Mouse (Mus musculus) common myeloid progenitor, adult 5-6 weeks (primary cell): ENCODE data around the gene Pbx1. TPM values are rescaled to one million over a fixed set of nuclear protein-coding genes. Genes with fewer than 3 reads are reported as not detected.

ENCODE experiments used
- ATAC-seq: replicated peaks from 2 replicates; pipeline ENCODE4 v1.8.0; 2016; ENCODE audit warnings: low read depth, mild to moderate bottlenecking, moderate TSS enrichment, inconsistent platforms; ENCODE audit not compliant: poor library complexity, severe bottlenecking
- total RNA-seq: library from RNA; stranded (forward); fragments of 200-1000, 187-1606 nt; gene quantifications from 2 replicates; pipeline ENCODE4 v1.2.3, GENCODE M21; 2017

Pbx1 gene
- total RNA-seq, 1 experiment from 2014 or later, result 45.1 TPM

GRCm38 (mm10) chr1:168128004-168128403, 304.1 kb downstream of the Pbx1 start:
- no peak for ATAC-seq

GRCm38 (mm10) chr1:168124643-168125490, 307.2 kb downstream of the Pbx1 start:
- no peak for ATAC-seq

- no peak for ATAC-seq
These were observed 314.0 kb downstream of the Pbx1 start for GRCm38 (mm10) chr1:168118077-168118476.

- ATAC-seq, result no peak
These were observed 314.7 kb downstream of the Pbx1 start for GRCm38 (mm10) chr1:168117367-168117766.

- no peak for ATAC-seq
These were observed 322.3 kb downstream of the Pbx1 start for GRCm38 (mm10) chr1:168109797-168110196.

- no peak for ATAC-seq
These were observed 328.2 kb downstream of the Pbx1 start for GRCm38 (mm10) chr1:168103821-168104220.

GRCm38 (mm10) chr1:168101514-168101913, 330.6 kb downstream of the Pbx1 start:
- no peak for ATAC-seq

- ATAC-seq, result no peak
These were observed 333.3 kb downstream of the Pbx1 start for GRCm38 (mm10) chr1:168098806-168099205.

GRCm38 (mm10) chr1:168094671-168095070, 337.4 kb downstream of the Pbx1 start:
- no peak for ATAC-seq

GRCm38 (mm10) chr1:168093044-168093443, 339.0 kb downstream of the Pbx1 start:
- no peak for ATAC-seq

GRCm38 (mm10) chr1:168091627-168092026, 340.4 kb downstream of the Pbx1 start:
- ATAC-seq, result no peak

GRCm38 (mm10) chr1:168088680-168089079, 343.4 kb downstream of the Pbx1 start:
- no peak for ATAC-seq

GRCm38 (mm10) chr1:168079394-168079767, 352.7 kb downstream of the Pbx1 start:
- no peak for ATAC-seq

GRCm38 (mm10) chr1:168078746-168079393, 353.2 kb downstream of the Pbx1 start:
- no peak for ATAC-seq

GRCm38 (mm10) chr1:168071974-168072373, 360.1 kb downstream of the Pbx1 start:
- no peak for ATAC-seq

GRCm38 (mm10) chr1:168070273-168070910, 361.7 kb downstream of the Pbx1 start:
- ATAC-seq, result no peak

- no peak for ATAC-seq
These were observed 362.3 kb downstream of the Pbx1 start for GRCm38 (mm10) chr1:168069740-168070139.
